Mouse (Mus musculus): Measurements from ENCODE around the gene Bhlhb9.
"Not testable (repeated sequence)": the region's sequence is repeated elsewhere in the genome, so short reads cannot be mapped to it uniquely, and the experiment has no call there.

GRCm38 (mm10) chrX:135838521-135839360 is 41.3 kb downstream of the Bhlhb9 start, which contains the start of gene Gprasp2:
- TF ChIP-seq CTCF (IDR thresholded peaks at IDR 0.05; ENCODE audit: borderline replicate concordance, control insufficient read depth, extremely low read depth, insufficient read depth, low read length, poor library complexity); POLR2A (IDR thresholded peaks at IDR 0.05; ENCODE audit: control insufficient read depth, extremely low read depth, insufficient read depth, low read length, poor library complexity): not testable (repeated sequence)
